Mouse (Mus musculus) ES-Bruce4 (cell line): ENCODE data around the gene Kansl2. TPM values are rescaled to one million over a fixed set of nuclear protein-coding genes. Genes with fewer than 3 reads are reported as not detected.
A peak's percentile ranks its signal among the peaks of the same experiment; 100 is the strongest.

Experiments used
- H3K27ac ChIP-seq: 2 replicates; pipeline ENCODE4 v1.5.1; 2012; ENCODE audit warnings: low read length, inconsistent platforms; ENCODE audit not compliant: insufficient read depth
- H3K27me3 ChIP-seq: 2 replicates; pipeline ENCODE4 v1.6.1; 2012; ENCODE audit warnings: mild to moderate bottlenecking, low read length, inconsistent platforms; ENCODE audit not compliant: control insufficient read depth, poor library complexity, insufficient read depth, severe bottlenecking
- H3K36me3 ChIP-seq: 2 replicates; pipeline ENCODE4 v1.6.1; 2012; ENCODE audit warnings: inconsistent platforms, mild to moderate bottlenecking, low read length, moderate library complexity; ENCODE audit not compliant: control insufficient read depth, poor library complexity, insufficient read depth, severe bottlenecking
- H3K4me1 ChIP-seq: one replicate; pipeline ENCODE4 v1.8.1; 2011; ENCODE audit warnings: low read length; ENCODE audit not compliant: control insufficient read depth, insufficient read depth
- H3K4me3 ChIP-seq: 2 replicates; pipeline ENCODE4 v1.5.1; 2011; ENCODE audit warnings: low read depth, mild to moderate bottlenecking, low read length
- H3K9ac ChIP-seq: 2 replicates; pipeline ENCODE4 v1.6.1; 2012; ENCODE audit warnings: low read depth, mild to moderate bottlenecking, inconsistent platforms; ENCODE audit not compliant: poor library complexity, severe bottlenecking
- H3K9me3 ChIP-seq: replicated peaks from 2 replicates; pipeline ENCODE4 v1.6.1; 2012; ENCODE audit warnings: mild to moderate bottlenecking, low read length, inconsistent platforms; ENCODE audit not compliant: control insufficient read depth, poor library complexity, insufficient read depth, severe bottlenecking
- CTCF ChIP-seq: IDR thresholded peaks from one replicate; pipeline ENCODE4 v1.8.1; 2011; ENCODE audit warnings: low read depth, low read length
- EP300 ChIP-seq: IDR thresholded peaks from 2 replicates; pipeline ENCODE4 v1.6.1; 2011; ENCODE audit warnings: low read depth, low read length; ENCODE audit not compliant: insufficient read depth
- POLR2A ChIP-seq: IDR thresholded peaks from one replicate; pipeline ENCODE4 v1.8.1; 2011; ENCODE audit warnings: low read length; ENCODE audit not compliant: insufficient read depth
- polyA plus RNA-seq: library from polyadenylated mRNA; stranded (reverse); fragments of >200 nt; gene quantifications from 2 replicates; pipeline ENCODE4 v1.2.4, GENCODE M21; 2011; ENCODE audit warnings: low read depth; ENCODE audit not compliant: missing spikeins, insufficient read depth, insufficient read length

Gene Kansl2
- polyA plus RNA-seq, 1 experiment = 116 TPM

DNA sequence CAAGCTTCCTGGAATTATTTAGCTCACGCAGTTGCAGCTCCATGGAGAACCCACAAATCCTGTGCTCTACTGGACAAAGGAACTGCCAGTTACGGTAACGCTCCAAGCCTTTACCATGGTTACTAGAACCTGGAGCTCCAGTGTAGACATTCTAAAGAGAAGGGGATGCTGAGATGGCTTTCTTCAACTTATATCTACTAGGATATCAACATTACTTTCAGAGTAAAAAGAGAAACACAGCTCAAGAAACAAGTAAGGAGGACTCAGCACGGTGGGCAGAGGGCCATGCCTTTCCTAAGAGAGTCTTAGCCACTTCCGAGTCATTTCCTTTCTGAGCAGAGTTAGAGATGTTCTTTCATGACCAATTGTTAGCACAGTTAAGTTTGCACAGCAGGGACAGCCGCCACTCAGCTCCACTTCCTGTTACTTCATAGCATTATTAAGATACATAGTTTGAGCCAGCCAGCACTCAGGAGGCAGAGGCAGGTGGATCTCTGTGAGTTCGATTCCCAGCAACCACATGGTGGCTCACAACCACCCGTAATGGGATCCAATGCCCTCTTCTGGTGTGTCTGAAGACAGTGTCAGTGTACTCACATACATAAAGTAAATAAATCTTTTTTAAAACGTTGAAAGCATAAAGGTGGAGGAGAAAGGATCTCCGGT lies 36.9 kb upstream of the Kansl2 start, which contains the start of the genes Ccnt1 and 4930415O20Rik:
TSS of gene Ccnt1 (minus strand) at position 51 of the 666 bp plus-strand sequence.
TSS of gene 4930415O20Rik (plus strand) at position 132 of the 666 bp plus-strand sequence.
- TF ChIP-seq EP300 = no peak
- no peak for TF ChIP-seq CTCF
- TF ChIP-seq POLR2A = no peak
- Histone ChIP-seq H3K9ac (no peak within 1 kb of the TSS), H3K36me3 (peaks cover under 1% of the 10 kb centered on the region), H3K4me3 (no peak within 1 kb of the TSS), H3K4me1 (no peaks in the 10 kb centered on the region), H3K9me3 (no peaks in the 10 kb centered on the region), H3K27ac (no peak within 1 kb of the TSS), H3K27me3 (no peaks in the 10 kb centered on the region)

DNA sequence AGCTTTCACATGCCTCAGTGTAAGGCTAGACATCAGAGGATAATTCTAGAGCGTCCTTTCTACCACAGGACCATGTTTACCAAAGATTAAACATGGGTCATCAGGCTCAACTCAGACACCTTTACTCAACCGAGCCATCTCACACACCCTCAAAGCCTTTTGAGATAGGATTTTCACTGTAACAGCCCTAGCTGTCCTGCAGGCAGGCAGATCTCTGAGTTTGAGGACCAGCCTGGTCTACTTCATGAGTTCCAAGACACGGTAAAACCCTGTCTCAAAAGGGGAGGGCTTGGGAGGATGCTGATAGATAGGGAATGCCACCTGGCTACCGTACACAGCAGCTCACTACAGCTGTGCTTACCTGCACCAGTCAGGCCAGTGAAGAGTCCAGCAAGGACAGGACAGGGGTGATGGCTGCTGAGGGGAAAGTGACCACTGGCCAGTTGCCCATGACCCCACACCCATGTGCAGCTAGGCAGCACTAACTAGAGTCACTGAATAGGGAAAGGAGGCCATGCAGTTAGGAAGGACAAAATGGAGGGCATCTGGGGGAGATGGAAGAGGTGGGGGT lies 35.8 kb upstream of the Kansl2 start:
- no peak overlapping the region for H3K27ac ChIP-seq
- peaks cover 12% of the 10 kb centered on the region for H3K36me3 ChIP-seq
- H3K9me3 ChIP-seq = no peaks in the 10 kb centered on the region
- no peaks in the 10 kb centered on the region for H3K4me1 ChIP-seq
- TF ChIP-seq CTCF (no peak), POLR2A (no peak), EP300 (no peak)
- H3K9ac ChIP-seq = no peak overlapping the region
- no peaks in the 10 kb centered on the region for H3K27me3 ChIP-seq
- no peak overlapping the region for H3K4me3 ChIP-seq

DNA sequence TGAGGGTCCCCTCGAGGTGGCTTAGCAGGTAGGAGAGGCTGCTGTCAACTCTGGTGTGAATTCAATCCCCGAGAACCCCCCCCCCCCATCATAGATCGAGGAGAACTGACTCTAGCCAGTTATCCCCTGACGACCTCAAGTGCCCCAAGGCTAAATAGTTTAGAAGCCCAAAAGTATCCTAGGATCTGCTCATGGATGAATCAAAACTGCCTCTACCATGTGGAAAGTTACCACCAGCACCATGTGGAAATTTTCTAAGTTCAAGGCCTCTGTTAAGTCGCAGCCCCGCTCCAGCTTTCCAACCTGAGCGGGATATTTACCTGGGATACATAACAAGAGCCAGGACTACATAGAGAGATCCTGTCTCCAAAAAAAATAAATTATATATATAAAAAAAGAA lies 35.2 kb upstream of the Kansl2 start:
- peak overlapping the region; percentile 86 for H3K9ac ChIP-seq
- no peaks in the 10 kb centered on the region for H3K27me3 ChIP-seq
- peaks cover 16% of the 10 kb centered on the region for H3K36me3 ChIP-seq
- no peaks in the 10 kb centered on the region for H3K9me3 ChIP-seq
- H3K27ac ChIP-seq = peak overlapping the region; percentile 76
- H3K4me3 ChIP-seq = peak overlapping the region; percentile 97
- TF ChIP-seq EP300 (no peak), CTCF (no peak), POLR2A (no peak)
- H3K4me1 ChIP-seq = no peaks in the 10 kb centered on the region

DNA sequence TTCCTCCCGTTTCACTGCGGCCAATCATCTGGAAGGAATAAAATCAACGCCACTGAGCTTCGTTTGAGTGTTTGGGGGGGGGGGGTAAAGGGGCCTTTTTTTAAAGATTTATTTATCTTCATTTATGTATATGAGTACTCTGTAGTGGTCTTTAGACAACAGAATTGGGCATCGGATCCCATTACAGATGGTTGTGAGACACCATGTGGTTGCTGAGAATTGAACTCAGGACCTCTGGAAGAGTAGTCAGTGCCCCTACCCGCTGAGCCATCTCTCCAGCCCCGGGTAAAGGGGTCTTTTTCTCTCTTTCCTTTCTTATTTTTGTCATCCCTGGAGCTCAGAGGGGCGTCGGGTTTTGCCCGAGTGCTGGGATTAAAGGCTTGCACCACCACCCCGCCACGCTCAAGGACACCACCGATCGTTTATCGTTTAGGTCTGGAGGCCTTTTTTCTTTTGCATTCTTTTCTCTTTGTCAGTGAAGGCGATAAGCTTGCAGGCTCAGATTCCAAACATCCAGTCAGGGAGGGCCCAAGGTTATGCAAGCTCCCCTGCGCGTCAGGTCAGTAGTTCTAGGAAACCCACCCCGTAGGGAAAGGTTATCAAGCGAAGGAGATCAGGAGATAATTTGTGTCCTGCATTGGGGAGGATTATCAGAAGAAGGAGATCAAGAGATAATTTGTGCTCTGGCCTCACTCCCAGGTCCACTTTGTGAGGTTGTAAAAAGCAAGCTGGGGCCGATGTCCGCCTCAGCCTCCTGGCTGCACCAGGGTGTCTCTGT lies 34.4 kb upstream of the Kansl2 start:
- Histone ChIP-seq H3K9ac (peak overlapping the region; percentile 86), H3K27ac (peak overlapping the region; percentile 76), H3K4me3 (peak overlapping the region; percentile 97), H3K9me3 (no peaks in the 10 kb centered on the region), H3K27me3 (no peaks in the 10 kb centered on the region), H3K36me3 (peaks cover 20% of the 10 kb centered on the region), H3K4me1 (no peaks in the 10 kb centered on the region)
- TF ChIP-seq EP300 = no peak
- no peak for TF ChIP-seq POLR2A
- no peak for TF ChIP-seq CTCF

- H3K9ac ChIP-seq = peak overlapping the region; percentile 86
- H3K36me3 ChIP-seq = peaks cover 24% of the 10 kb centered on the region
- H3K4me3 ChIP-seq = peak overlapping the region; percentile 97
- peak; percentile 93 for TF ChIP-seq POLR2A
- TF ChIP-seq EP300 = peak; percentile 42; the same call in 1 of the 2 replicates
- TF ChIP-seq CTCF = no peak
- no peaks in the 10 kb centered on the region for H3K27me3 ChIP-seq
- no peaks in the 10 kb centered on the region for H3K9me3 ChIP-seq
- H3K27ac ChIP-seq = peak overlapping the region; percentile 76
- no peaks in the 10 kb centered on the region for H3K4me1 ChIP-seq
These were observed 33.4 kb upstream of the Kansl2 start for GRCm38 (mm10) chr15:98567278-98568134.
